Mouse (Mus musculus): ENCODE results near the gene Rgs6. TPM values are rescaled to one million over a fixed set of nuclear protein-coding genes. Genes with fewer than 3 reads are reported as not detected.
A peak's percentile ranks its signal among the peaks of the same experiment; 100 is the strongest.

Gene Rgs6
- polyA plus RNA-seq, 1 experiment from 2014 or later: 0.92 TPM

DNA sequence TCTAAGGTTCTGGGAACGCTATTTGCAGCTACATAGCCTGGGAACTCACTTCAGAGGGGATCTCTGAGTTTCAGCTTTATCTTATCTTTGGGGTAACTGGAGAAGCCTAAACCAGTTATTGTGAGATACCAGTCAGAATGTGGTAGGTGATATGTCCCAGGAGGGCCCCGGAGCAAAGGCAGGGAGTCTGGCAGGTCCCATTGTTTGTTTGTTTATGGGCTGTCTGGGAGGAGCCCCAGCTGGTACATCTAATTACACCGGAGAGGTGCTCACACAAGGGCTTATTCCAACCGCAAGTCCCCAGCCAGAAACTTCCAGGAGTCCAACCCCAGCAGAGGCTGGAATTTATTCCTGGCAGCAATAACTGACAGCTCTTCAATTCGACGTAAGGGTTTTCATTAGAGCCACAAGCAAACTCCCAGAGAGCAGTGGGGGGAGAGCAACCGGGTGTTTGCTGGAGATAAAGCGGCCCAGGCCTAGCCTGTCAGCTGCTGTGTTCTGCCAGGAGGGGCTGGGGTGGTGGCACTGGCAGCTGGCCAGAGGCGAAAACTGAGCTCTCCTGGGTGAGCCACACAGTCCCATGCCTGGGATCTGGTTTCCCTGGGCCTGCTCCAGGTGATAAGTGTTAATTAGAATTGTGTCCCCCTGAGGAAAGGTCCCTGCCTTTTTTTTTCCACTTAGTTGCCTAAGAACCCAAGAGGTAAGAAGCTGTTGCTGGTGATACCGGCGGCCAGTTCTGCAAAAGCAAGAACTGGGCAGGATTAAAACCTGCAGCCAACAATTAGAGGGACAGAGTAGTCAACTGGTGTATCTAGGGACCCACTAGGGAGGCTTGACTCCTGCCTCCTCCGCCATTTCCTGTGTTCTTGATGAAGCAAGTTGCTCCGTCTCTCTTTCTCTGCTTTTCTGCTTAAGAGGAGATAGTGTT lies 485.1 kb downstream of the Rgs6 start:
- Histone ChIP-seq H3K36me3 (ENCODE audit: control insufficient read depth, insufficient read depth, low read length) (no peaks in the 10 kb centered on the region), H3K27ac (ENCODE audit: low read depth, low read length) (no peak overlapping the region; the same call in 1 of the 2 replicates), H3K4me3 (ENCODE audit: low read length) (no peak overlapping the region), H3K4me1 (ENCODE audit: control insufficient read depth, insufficient read depth, low read length) (peaks cover 21% of the 10 kb centered on the region), H3K9me3 (ENCODE audit: control insufficient read depth, low read length) (no peaks in the 10 kb centered on the region), H3K4me2 (replicated peaks; ENCODE audit: low read depth, low read length) (no peak overlapping the region), H3K9ac (ENCODE audit: low read depth, low read length) (no peak overlapping the region), H3K27me3 (ENCODE audit: control insufficient read depth, insufficient read depth, low read length) (no peaks in the 10 kb centered on the region)
- peak; percentile 82 for ATAC-seq (ENCODE audit: low FRiP score, low TSS enrichment)
- WGBS: 27% methylated on average over 13 of the region's 13 CpGs

DNA sequence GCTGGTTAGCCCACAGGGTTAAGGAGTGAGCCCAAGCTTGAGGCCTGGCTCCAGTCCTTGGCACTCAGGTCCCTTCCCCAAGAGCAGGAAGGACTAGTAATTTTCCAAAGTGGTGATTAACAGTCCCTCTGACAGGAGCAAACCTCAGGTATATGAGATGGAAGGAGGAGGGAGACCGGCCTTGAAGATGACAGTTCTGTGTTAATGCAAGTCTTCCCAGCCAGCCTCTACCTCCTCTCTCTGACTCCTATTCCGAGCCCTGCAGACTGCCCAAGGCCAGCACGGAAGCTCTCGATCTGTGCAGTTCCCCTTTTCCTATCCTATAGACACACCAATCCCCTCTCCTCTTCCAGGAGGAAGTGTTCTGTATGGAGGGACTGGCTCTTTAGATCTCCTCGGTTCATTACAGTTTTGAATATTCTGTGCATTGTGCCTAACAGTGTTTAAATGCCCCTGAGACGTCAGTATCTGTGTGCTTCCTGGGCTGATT lies 485.8 kb downstream of the Rgs6 start:
- Histone ChIP-seq H3K4me2 (replicated peaks; ENCODE audit: low read depth, low read length) (no peak overlapping the region), H3K4me3 (ENCODE audit: low read length) (no peak overlapping the region), H3K4me1 (ENCODE audit: control insufficient read depth, insufficient read depth, low read length) (peaks cover 22% of the 10 kb centered on the region), H3K9me3 (ENCODE audit: control insufficient read depth, low read length) (no peaks in the 10 kb centered on the region), H3K27me3 (ENCODE audit: control insufficient read depth, insufficient read depth, low read length) (no peaks in the 10 kb centered on the region), H3K27ac (ENCODE audit: low read depth, low read length) (no peak overlapping the region; the same call in 1 of the 2 replicates), H3K36me3 (ENCODE audit: control insufficient read depth, insufficient read depth, low read length) (no peaks in the 10 kb centered on the region), H3K9ac (ENCODE audit: low read depth, low read length) (no peak overlapping the region)
- no peak for ATAC-seq (ENCODE audit: low FRiP score, low TSS enrichment)
- WGBS: 67% methylated on average over 6 of the region's 6 CpGs

GRCm38 (mm10) chr12:83076179-83076578 lies 488.1 kb downstream of the Rgs6 start:
- WGBS: 96% methylated on average over 3 of the region's 3 CpGs
- no peak overlapping the region for H3K4me2 ChIP-seq (replicated peaks; ENCODE audit: low read depth, low read length)
- no peaks in the 10 kb centered on the region for H3K27me3 ChIP-seq (ENCODE audit: control insufficient read depth, insufficient read depth, low read length)
- H3K4me3 ChIP-seq (ENCODE audit: low read length): no peak overlapping the region
- no peaks in the 10 kb centered on the region for H3K9me3 ChIP-seq (ENCODE audit: control insufficient read depth, low read length)
- H3K9ac ChIP-seq (ENCODE audit: low read depth, low read length): no peak overlapping the region
- peaks cover 22% of the 10 kb centered on the region for H3K4me1 ChIP-seq (ENCODE audit: control insufficient read depth, insufficient read depth, low read length)
- H3K27ac ChIP-seq (ENCODE audit: low read depth, low read length): no peak overlapping the region
- no peak for ATAC-seq (ENCODE audit: low FRiP score, low TSS enrichment)
- H3K36me3 ChIP-seq (ENCODE audit: control insufficient read depth, insufficient read depth, low read length): no peaks in the 10 kb centered on the region

DNA sequence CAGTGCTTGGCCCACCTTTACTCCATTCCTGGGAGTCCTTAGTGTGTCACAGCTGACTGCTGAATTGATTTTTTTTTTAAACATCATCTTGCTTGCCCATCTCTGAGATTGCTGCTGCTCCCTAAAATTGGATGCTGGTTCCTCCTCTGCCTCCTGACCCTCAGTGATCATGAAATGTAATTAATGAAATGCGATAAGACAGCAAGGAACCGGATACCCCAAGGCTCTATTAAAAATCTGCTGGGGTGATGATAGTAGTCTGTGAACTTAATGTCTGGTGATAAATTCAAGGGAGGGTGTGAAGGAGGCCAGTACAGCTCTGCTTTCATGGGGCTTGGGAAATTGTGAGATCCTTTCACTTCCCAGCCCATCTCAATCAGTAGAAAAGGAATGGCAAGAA lies 489.4 kb downstream of the Rgs6 start:
- Histone ChIP-seq H3K9ac (ENCODE audit: low read depth, low read length) (no peak overlapping the region), H3K27me3 (ENCODE audit: control insufficient read depth, insufficient read depth, low read length) (no peaks in the 10 kb centered on the region), H3K4me1 (ENCODE audit: control insufficient read depth, insufficient read depth, low read length) (peaks cover 17% of the 10 kb centered on the region), H3K4me2 (replicated peaks; ENCODE audit: low read depth, low read length) (no peak overlapping the region), H3K27ac (ENCODE audit: low read depth, low read length) (no peak overlapping the region), H3K4me3 (ENCODE audit: low read length) (no peak overlapping the region), H3K9me3 (ENCODE audit: control insufficient read depth, low read length) (no peaks in the 10 kb centered on the region), H3K36me3 (ENCODE audit: control insufficient read depth, insufficient read depth, low read length) (no peaks in the 10 kb centered on the region)
- WGBS: 57% methylated on average over 2 of the region's 2 CpGs
- peak; percentile 54; the same call in 1 of the 2 replicates for ATAC-seq (ENCODE audit: low FRiP score, low TSS enrichment)

GRCm38 (mm10) chr12:83083427-83083826 lies 495.3 kb downstream of the Rgs6 start:
- H3K4me1 ChIP-seq (ENCODE audit: control insufficient read depth, insufficient read depth, low read length): peaks cover 8% of the 10 kb centered on the region
- WGBS: 85% methylated on average over 3 of the region's 4 CpGs
- H3K4me3 ChIP-seq (ENCODE audit: low read length): no peak overlapping the region
- no peak overlapping the region for H3K4me2 ChIP-seq (replicated peaks; ENCODE audit: low read depth, low read length)
- no peak overlapping the region for H3K9ac ChIP-seq (ENCODE audit: low read depth, low read length)
- no peak overlapping the region for H3K27ac ChIP-seq (ENCODE audit: low read depth, low read length)
- no peak for ATAC-seq (ENCODE audit: low FRiP score, low TSS enrichment)
- H3K9me3 ChIP-seq (ENCODE audit: control insufficient read depth, low read length): no peaks in the 10 kb centered on the region
- H3K36me3 ChIP-seq (ENCODE audit: control insufficient read depth, insufficient read depth, low read length): no peaks in the 10 kb centered on the region
- H3K27me3 ChIP-seq (ENCODE audit: control insufficient read depth, insufficient read depth, low read length): no peaks in the 10 kb centered on the region

DNA sequence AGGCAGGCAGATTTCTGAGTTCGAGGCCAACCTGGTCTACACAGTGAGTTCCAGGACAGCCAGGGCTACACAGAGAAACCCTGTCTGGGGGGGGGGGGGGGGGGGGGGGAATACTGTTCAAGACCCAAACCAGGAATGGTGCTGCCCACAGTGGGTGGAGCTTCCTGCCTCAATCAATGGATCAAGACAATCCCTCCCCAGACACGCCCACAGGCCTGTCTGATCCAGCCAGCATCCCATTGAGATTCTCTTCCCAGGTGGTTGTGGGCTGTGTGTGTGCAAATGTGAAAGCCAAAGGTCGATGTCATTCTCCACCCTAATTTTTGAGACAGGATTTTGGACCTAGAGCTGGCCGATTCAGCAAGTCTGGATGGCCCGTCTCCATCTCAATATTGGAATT lies 496.5 kb downstream of the Rgs6 start:
- Histone ChIP-seq H3K36me3 (ENCODE audit: control insufficient read depth, insufficient read depth, low read length) (no peaks in the 10 kb centered on the region), H3K27me3 (ENCODE audit: control insufficient read depth, insufficient read depth, low read length) (no peaks in the 10 kb centered on the region), H3K9me3 (ENCODE audit: control insufficient read depth, low read length) (no peaks in the 10 kb centered on the region), H3K4me2 (replicated peaks; ENCODE audit: low read depth, low read length) (no peak overlapping the region), H3K27ac (ENCODE audit: low read depth, low read length) (no peak overlapping the region), H3K4me3 (ENCODE audit: low read length) (no peak overlapping the region), H3K4me1 (ENCODE audit: control insufficient read depth, insufficient read depth, low read length) (peaks cover 8% of the 10 kb centered on the region), H3K9ac (ENCODE audit: low read depth, low read length) (no peak overlapping the region)
- 95% methylated on average over 5 of the region's 5 CpGs for WGBS
- ATAC-seq (ENCODE audit: low FRiP score, low TSS enrichment): no peak

GRCm38 (mm10) chr12:83087010-83087409 lies 498.9 kb downstream of the Rgs6 start:
- H3K4me1 ChIP-seq (ENCODE audit: control insufficient read depth, insufficient read depth, low read length): peaks cover 8% of the 10 kb centered on the region
- H3K4me3 ChIP-seq (ENCODE audit: low read length): no peak overlapping the region
- peak overlapping the region; percentile 47 for H3K27ac ChIP-seq (ENCODE audit: low read depth, low read length)
- no peak overlapping the region for H3K9ac ChIP-seq (ENCODE audit: low read depth, low read length)
- 78% methylated on average over 4 of the region's 4 CpGs for WGBS
- no peaks in the 10 kb centered on the region for H3K36me3 ChIP-seq (ENCODE audit: control insufficient read depth, insufficient read depth, low read length)
- no peaks in the 10 kb centered on the region for H3K9me3 ChIP-seq (ENCODE audit: control insufficient read depth, low read length)
- no peaks in the 10 kb centered on the region for H3K27me3 ChIP-seq (ENCODE audit: control insufficient read depth, insufficient read depth, low read length)
- no peak for ATAC-seq (ENCODE audit: low FRiP score, low TSS enrichment)
- no peak overlapping the region for H3K4me2 ChIP-seq (replicated peaks; ENCODE audit: low read depth, low read length)

GRCm38 (mm10) chr12:83087555-83087954 lies 499.5 kb downstream of the Rgs6 start:
- Histone ChIP-seq H3K4me1 (ENCODE audit: control insufficient read depth, insufficient read depth, low read length) (peaks cover 8% of the 10 kb centered on the region), H3K9ac (ENCODE audit: low read depth, low read length) (no peak overlapping the region), H3K27me3 (ENCODE audit: control insufficient read depth, insufficient read depth, low read length) (no peaks in the 10 kb centered on the region), H3K4me3 (ENCODE audit: low read length) (no peak overlapping the region), H3K9me3 (ENCODE audit: control insufficient read depth, low read length) (no peaks in the 10 kb centered on the region), H3K4me2 (replicated peaks; ENCODE audit: low read depth, low read length) (no peak overlapping the region), H3K27ac (ENCODE audit: low read depth, low read length) (peak overlapping the region; percentile 47), H3K36me3 (ENCODE audit: control insufficient read depth, insufficient read depth, low read length) (no peaks in the 10 kb centered on the region)
- 56% methylated on average over 7 of the region's 7 CpGs for WGBS
- ATAC-seq (ENCODE audit: low FRiP score, low TSS enrichment): no peak

DNA sequence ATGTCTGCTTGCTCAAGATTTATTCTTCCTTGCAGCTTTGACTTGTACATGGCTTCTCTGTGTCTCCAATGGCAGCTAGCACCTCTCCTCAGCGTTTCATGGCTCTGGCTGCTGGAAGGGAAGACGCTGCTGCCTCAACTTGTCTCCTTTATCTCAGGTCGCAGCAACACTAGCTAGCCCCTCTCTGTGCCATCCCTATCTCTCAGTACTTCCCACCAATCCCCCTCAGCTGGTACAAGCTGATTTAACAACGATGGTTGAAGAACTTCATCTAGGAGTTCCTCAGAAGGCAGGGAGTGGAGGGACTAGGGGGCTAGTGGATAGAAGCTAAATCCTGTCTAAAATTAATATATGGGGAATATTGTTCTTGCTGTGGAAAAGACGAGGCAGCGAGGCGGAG lies 503.9 kb downstream of the Rgs6 start:
- Histone ChIP-seq H3K27me3 (ENCODE audit: control insufficient read depth, insufficient read depth, low read length) (no peaks in the 10 kb centered on the region), H3K4me3 (ENCODE audit: low read length) (no peak overlapping the region), H3K9ac (ENCODE audit: low read depth, low read length) (no peak overlapping the region), H3K36me3 (ENCODE audit: control insufficient read depth, insufficient read depth, low read length) (no peaks in the 10 kb centered on the region), H3K4me2 (replicated peaks; ENCODE audit: low read depth, low read length) (no peak overlapping the region), H3K4me1 (ENCODE audit: control insufficient read depth, insufficient read depth, low read length) (peaks cover 7% of the 10 kb centered on the region), H3K27ac (ENCODE audit: low read depth, low read length) (no peak overlapping the region), H3K9me3 (ENCODE audit: control insufficient read depth, low read length) (no peaks in the 10 kb centered on the region)
- 82% methylated on average over 7 of the region's 7 CpGs for WGBS
- no peak for ATAC-seq (ENCODE audit: low FRiP score, low TSS enrichment)

Measured in kidney, embryonic 14.5 days (tissue).